Mouse (Mus musculus) heart, adult 9 months (tissue): Measurements from ENCODE around the gene Opn1mw.
A peak's percentile ranks its signal among the peaks of the same experiment; 100 is the strongest.
"Not testable (repeated sequence)": the region's sequence is repeated elsewhere in the genome, so short reads cannot be mapped to it uniquely, and the experiment has no call there.

Source experiments
- DNase-seq, 2 experiments: peaks; one replicate each; pipeline ENCODE4 v3.0.0; 2022; ENCODE audit warnings: low spot score in 2 of 2

The Opn1mw gene

DNA sequence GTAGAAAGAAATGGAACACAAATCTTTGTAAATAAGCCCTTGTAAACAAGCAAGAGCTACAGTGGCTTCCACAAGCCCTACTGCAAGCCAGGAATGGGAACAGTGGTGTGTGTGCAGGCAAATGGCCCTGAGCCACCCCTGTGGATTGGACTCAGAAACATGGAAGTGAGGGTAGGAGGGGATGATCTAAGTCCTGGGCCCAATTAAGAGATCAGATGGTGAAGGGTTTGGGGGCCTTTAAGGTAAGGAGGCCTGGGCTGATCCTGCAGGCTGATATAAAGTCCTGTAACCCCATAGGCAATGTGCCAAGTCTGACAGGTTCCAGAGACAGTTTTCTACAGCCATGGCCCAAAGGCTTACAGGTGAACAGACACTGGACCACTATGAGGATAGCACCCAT is at the start of gene Opn1mw:
Gene Opn1mw, plus strand, starts transcription at position 301 of the 400 bp plus-strand sequence.
- no peak for DNase-seq

DNA sequence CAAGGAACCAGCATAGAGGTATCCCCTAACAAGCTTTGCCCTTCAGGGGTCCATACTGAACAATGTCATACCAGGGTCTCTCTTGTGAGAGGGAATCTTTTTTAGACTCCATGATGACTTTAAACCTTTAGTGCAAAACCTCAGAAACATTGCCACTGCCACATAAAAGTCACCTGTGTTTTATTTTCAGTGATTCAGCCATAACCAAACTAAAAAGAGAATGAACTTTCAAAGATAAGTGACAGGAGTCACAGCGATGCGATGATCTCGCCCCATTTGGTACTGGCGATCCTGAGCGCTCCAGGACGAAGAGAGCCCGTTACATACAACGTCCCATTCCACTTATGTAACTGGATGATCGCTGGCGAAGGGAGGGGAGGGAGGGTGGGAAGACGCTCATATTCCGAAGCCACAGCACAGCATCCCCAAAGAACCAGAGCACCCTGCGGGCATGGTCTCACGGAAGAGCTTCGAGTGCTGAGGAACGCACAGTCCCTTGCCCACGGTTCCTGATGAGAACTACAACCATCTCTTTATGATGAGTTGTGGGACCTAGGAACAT is 42.9 kb upstream of the Opn1mw start:
- peak; percentile 11 to 16 for DNase-seq

DNA sequence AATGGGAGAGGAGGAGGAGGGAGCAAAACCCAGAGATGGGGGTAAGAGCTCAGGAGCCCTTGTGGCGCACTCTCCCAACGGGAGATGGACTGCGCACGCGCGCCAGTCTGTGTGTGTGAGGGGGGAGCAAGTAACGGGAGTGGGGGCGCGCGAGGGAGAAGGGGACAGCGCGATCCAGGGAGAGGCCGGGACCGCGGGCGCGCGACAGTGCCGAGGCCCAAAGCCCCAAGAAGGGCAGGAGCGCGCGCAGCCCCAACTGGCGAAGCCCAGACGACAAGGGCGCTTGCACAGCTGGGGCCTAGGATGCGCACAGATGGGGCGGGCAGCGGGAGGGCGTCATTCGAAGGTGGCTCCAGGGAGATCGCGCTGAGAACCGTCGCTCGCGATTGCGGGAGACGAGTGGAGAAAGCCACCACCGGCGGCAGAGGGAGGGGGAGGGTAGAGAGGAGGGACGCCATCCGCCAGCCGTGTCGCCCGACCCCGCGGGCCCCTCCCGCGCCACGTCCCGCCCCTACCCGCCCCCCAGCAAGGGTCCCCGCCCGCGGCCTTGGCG is 42.2 kb upstream of the Opn1mw start:
- peak; percentile 81 to 84 for DNase-seq

DNA sequence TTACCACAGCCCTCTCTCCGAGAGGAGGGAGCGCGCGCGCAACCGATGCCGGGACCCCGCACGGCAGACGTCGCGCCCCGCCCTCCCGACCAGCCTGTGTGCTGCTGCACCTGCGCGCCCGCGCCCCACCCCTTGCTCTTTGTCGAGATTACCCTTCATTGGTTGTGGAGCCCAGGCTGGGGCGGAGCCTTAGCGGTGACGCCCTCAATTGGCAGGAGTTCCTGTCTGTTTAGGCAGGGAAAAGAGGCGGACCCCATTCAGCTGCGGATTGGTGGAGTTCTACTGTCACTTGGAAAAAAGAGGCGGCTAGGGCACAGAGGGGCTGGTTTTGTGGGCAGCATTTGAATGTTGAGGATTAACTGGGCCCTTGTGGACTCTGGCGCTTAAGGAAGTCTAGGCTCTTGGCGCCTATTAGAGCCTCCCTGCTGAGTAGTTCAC is 41.6 kb upstream of the Opn1mw start:
- DNase-seq: peak; percentile 98

DNA sequence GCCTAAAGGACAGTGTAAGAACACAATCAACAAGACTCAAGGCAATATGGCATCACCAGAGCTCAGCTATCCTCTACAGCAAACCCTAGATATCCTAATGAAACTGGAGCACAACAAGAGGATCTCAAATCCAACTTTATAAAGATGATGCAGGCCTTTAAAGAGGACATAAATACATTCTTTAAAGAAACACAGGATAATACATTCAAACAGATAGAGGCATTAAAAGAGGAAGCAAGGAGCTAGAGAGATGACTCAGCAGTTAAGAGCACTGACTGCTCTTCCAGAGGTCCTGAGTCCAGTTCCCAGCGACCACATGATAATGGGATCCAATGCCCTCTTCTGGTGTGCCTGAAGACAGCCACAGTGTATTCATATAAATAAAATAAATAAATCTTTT is 32.1 kb upstream of the Opn1mw start:
- DNase-seq: no peak

DNA sequence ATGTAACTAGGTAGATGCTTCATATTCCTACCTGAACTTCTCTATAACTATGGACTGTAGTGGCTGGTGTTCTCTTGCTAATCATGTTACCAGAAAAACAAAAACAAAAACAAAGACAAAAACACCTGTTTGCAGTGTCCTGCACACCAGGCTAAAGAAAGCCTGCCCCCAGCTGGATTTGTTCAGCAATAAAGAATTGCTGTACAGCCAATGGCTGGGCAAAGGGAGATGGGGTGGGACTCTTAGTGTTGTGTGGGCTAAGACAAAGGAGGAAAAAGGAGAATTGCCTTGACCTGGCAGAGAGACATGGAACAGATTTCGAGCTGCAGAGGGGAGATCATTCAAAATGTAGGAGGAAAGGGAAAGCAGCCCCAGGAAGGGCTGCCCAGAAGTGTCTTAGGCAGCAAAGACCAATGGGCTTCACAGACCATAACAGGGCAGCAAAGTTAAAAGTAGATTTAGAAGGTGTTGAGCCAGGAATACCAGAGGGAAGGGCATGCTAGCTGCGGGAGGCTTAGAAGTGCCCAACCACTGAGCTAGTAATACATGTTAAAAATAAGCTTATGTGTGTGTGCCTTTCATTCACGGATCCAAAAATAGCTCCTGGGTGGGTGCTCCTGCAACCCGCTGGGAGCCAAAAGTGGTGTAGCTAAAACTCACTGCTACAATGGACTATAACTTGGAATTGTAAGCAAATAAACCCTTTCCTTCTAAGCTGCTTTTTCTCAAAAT is 23.6 kb upstream of the Opn1mw start:
- DNase-seq: peak; percentile 34 to 36

DNA sequence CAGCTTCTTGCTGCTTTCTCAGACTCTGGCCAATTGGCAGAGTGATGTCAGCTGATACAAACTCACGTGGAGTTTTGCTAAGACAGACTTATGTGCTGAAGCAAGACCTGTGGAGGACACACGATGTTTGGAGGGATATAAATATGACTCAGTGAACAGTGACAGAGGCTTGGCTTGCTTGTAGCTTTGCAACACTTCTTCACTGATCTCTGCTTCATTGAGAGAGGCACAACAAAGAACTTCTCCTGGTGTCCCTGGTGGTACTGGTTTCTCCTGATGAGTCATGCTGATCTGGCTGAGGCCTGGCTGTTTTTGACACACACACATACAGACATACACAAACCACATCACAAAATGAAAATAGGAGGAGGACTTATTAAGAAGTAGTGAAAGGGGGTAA is 21.3 kb upstream of the Opn1mw start:
- no peak for DNase-seq

DNA sequence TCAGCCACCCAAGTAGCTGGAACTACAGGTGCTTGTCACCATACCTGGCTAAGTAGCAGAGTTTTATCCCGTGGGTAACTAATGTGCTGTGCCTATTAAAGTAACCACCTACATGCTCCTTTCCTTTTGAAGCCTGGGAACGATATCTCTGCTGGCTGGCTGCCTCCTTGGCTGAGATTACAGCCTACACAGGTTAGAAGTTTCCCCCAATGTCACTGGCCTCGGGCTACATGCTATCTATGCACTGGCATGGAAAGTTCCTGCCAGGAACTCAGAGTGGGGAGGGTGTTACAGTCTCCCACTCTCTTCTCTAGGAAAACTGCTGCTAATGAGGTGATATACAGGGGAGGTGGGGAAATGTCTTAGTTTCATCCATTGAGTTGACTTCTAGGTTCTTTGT is 18.5 kb upstream of the Opn1mw start:
- peak; percentile 16 to 17 for DNase-seq

DNA sequence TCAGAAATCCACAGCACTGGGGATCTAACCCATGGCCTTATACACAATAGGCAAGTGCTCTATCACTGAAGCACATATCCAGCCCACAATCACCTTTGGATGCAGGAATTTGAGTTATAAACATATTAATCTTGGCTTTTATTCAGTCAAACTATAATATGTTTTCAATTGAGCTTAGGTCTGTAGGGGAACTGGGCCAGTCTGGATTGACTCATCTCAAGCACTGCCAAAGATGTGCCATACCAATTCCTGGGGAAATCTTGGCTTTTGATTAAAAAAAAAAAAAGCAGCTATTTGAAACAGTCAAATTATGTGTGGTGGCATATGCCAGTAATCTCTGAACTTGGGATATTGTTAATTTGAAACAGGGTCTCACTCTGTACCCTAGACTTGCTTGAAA is 13.2 kb upstream of the Opn1mw start:
- DNase-seq: no peak

DNA sequence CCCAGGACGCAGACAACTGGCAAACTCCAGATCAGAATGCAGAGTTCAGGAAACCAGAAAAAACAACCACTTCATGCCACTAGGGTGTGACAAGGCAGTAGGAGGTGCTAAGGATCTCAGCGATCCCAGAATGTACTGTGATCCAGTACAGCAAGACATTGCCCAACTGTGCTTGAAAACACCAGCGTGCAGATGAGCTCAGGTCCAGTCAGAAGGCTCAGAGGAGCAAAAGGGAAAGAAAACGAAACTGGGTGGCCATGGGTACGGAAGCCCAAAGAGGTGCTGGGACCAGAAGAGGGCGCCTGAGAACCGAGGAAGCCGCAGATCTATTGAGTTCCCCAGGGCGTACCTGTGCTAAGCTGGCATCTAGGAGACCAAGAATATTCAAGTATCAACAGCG is 11.8 kb upstream of the Opn1mw start:
- peak; percentile 42 to 56 for DNase-seq

DNA sequence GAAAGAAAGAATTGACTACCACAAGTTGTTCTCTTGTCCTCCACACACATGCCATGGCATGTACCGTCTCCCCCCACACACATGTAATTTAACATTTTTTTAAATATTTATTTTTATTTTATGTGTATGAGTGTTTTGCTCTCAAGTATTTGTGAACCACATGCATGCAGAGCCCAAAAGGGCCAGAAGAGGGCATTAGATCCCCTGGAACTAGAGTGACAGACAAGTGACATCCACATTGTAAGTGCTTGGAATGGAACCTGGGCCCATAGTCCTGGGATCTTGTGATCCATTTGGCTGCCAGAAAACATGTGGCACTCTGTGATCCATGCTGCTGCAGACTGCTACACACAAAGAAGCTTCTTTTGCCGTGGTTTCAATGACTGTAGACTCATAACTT is 2.3 kb upstream of the Opn1mw start:
- no peak for DNase-seq

DNA sequence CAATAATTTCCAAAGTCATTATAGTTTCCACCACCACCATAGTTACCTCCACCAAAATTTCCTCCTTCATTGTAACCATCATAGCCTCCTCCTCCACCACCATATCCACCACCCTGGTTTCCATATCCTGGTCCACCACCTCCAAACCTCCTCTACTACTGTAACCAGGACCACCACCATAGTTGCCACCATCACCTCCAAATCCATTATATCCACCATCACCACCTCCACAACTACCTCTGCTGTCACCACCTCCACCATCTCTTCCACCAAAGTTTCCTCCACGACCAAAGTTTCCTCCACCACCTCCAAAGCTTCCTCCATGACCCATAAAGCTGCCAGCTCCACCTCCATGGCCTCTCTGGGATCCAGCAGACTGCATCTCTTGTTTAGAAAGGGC is 8.0 kb downstream of the Opn1mw start, which contains the start of gene Mecp2:
Gene Mecp2, minus strand, starts transcription at position 101 of the 400 bp plus-strand sequence.
- DNase-seq: not testable (repeated sequence)

DNA sequence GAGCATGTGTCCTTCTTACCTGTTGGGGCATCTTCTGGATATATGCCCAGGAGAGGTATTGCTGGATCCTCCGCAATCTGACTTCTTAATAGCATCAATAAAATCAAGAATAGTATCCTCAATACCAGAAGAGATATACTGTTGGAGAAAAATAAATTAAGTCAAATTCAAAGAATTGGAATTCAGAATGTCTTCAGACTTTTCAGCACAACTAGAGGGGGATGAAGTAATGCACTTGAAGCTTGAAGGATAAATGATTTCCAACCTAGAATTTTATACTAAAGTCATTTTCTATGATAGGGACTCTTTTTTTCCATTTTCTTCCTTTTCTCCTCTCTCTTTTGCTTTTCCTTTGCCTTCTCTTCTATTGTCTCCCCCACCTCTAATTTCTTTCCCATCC is 40.5 kb downstream of the Opn1mw start, which contains the start of gene Tex28:
Gene Tex28, minus strand, starts transcription at position 101 of the 400 bp plus-strand sequence.
- no peak for DNase-seq

DNA sequence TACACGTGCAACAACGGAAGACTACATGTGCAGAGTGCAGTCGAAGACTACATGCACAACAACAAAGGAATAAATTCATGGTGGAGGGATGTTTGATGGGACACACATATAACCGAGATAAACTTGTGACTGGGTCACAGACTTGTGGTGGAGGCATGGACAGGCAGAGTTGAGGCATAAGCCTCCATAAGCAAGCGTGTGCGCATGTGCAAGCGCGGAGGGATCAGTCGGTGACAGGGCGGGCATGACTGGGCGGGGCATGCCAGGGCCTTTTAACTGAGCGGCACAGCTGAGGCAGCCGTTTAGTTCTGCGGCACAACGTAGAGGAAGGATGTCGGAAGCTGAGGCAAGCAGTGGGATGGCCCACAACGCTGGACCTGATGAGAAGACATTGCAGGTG is 49.7 kb downstream of the Opn1mw start, which contains the start of gene Tktl1:
Gene Tktl1, plus strand, starts transcription at position 301 of the 400 bp plus-strand sequence.
- no peak for DNase-seq
